Mouse (Mus musculus) kidney, embryonic 16.5 days (tissue): Measurements from ENCODE around the gene Grik4. TPM values are rescaled to one million over a fixed set of nuclear protein-coding genes. Genes with fewer than 3 reads are reported as not detected.

Experiments used
- ATAC-seq: fragments of 200-750 bp; cut with Nextera tagmentation; 2 replicates; pipeline ENCODE4 v1.8.0; 2017; ENCODE audit warnings: moderate TSS enrichment; ENCODE audit not compliant: low FRiP score, low TSS enrichment
- H3K27ac ChIP-seq: fragments of 300-500 bp; sonication (generic); 2 replicates; pipeline ENCODE4 v1.5.1; 2014; ENCODE audit warnings: low read length
- H3K27me3 ChIP-seq: fragments of 300-500 bp; sonication (generic); 2 replicates; pipeline ENCODE4 v1.6.1; 2014; ENCODE audit warnings: low read length, control low read depth, mixed read lengths; ENCODE audit not compliant: insufficient read depth
- H3K36me3 ChIP-seq: fragments of 300-500 bp; sonication (generic); 2 replicates; pipeline ENCODE4 v1.6.1; 2014; ENCODE audit warnings: low read length, control low read depth, mixed read lengths; ENCODE audit not compliant: insufficient read depth
- H3K4me1 ChIP-seq: fragments of 300-500 bp; sonication (generic); 2 replicates; pipeline ENCODE4 v1.6.1; 2014; ENCODE audit warnings: low read length, control low read depth, mixed read lengths; ENCODE audit not compliant: insufficient read depth
- H3K4me2 ChIP-seq: fragments of 300-500 bp; sonication (generic); replicated peaks from 2 replicates; pipeline ENCODE4 v1.6.1; 2014; ENCODE audit warnings: low read depth, low read length
- H3K4me3 ChIP-seq: fragments of 300-500 bp; sonication (generic); 2 replicates; pipeline ENCODE4 v1.5.1; 2014; ENCODE audit warnings: mild to moderate bottlenecking, low read length
- H3K9ac ChIP-seq: fragments of 300-500 bp; sonication (generic); replicated peaks from 2 replicates; pipeline ENCODE4 v1.6.1; 2014; ENCODE audit warnings: low read length
- H3K9me3 ChIP-seq: fragments of 300-500 bp; sonication (generic); 2 replicates; pipeline ENCODE4 v1.6.1; 2016; ENCODE audit warnings: low read length, control low read depth
- WGBS: fragments of 180-500 bp; shearing (Covaris S2); extraction: QIAGEN DNeasy Blood & Tissue Kit; methylation state at CpG from one replicate; pipeline ENCODE4 v1.1.7; 2014; 5-methylcytosine and 5-hydroxymethylcytosine counted together
- polyA plus RNA-seq: library from polyadenylated mRNA; unstranded; fragments of >200 nt; fragmentation: Nextera tagmentation; extraction: Ambion mirVana; gene quantifications from 2 replicates; pipeline ENCODE4 v1.2.1, GENCODE M21; 2015

The Grik4 gene
- polyA plus RNA-seq, 1 experiment from 2014 or later: 3.3 TPM

DNA sequence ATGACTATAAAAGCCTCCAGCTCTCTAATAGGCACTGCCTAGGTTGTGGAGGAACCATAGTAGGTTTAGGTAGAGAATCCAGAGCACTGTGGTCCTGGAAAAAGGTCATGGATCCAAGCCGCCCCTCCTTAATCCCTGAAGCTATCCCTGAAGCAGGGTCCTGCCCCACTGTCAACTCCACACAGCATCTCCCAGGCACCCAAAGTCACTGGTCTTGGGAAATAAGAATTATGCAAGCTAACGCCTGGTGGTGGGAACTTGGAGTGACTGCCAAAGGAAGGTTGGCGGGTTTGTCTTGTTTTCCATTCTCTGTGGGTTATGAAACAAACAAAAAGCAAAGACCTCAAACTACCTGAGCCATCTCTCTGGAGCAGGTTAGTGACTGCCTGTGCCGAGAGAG, 77.6 kb downstream of the Grik4 start:
- Histone ChIP-seq H3K9me3 (no peaks in the 10 kb centered on the region), H3K36me3 (no peaks in the 10 kb centered on the region), H3K9ac (no peak overlapping the region), H3K27me3 (0 out of 2 replicates have a peak, but pooled peaks cover 4% of the 10 kb centered on the region), H3K4me3 (no peak overlapping the region), H3K4me2 (no peak overlapping the region), H3K27ac (no peak overlapping the region), H3K4me1 (peaks cover 15% of the 10 kb centered on the region)
- ATAC-seq: no peak
- WGBS: 93% methylated on average over 4 of the region's 4 CpGs

- Histone ChIP-seq H3K4me3 (no peak overlapping the region), H3K27me3 (0 out of 2 replicates have a peak, but pooled peaks cover 4% of the 10 kb centered on the region), H3K4me2 (no peak overlapping the region; the same call in 1 of the 2 replicates), H3K9me3 (no peaks in the 10 kb centered on the region), H3K4me1 (peaks cover 27% of the 10 kb centered on the region), H3K27ac (peak overlapping the region; percentile 46; the same call in 1 of the 2 replicates), H3K36me3 (no peaks in the 10 kb centered on the region), H3K9ac (no peak overlapping the region; the same call in 1 of the 2 replicates)
- peak; percentile 58 for ATAC-seq
- 33% methylated on average over 11 of the region's 11 CpGs for WGBS
These were observed 79.1 kb downstream of the Grik4 start for GRCm38 (mm10) chr9:42865036-42865829.

- 0 out of 2 replicates have a peak, but pooled peaks cover 4% of the 10 kb centered on the region for H3K27me3 ChIP-seq
- no peak overlapping the region for H3K4me2 ChIP-seq
- H3K4me3 ChIP-seq: no peak overlapping the region
- WGBS: 85% methylated on average over 5 of the region's 5 CpGs
- ATAC-seq: no peak
- no peaks in the 10 kb centered on the region for H3K36me3 ChIP-seq
- no peaks in the 10 kb centered on the region for H3K9me3 ChIP-seq
- no peak overlapping the region for H3K27ac ChIP-seq
- H3K9ac ChIP-seq: no peak overlapping the region
- peaks cover 29% of the 10 kb centered on the region for H3K4me1 ChIP-seq
These were observed 80.9 kb downstream of the Grik4 start for GRCm38 (mm10) chr9:42863360-42863759.

GRCm38 (mm10) chr9:42861711-42862110, 82.6 kb downstream of the Grik4 start:
- Histone ChIP-seq H3K36me3 (no peaks in the 10 kb centered on the region), H3K9me3 (no peaks in the 10 kb centered on the region), H3K4me1 (peaks cover 29% of the 10 kb centered on the region), H3K9ac (no peak overlapping the region), H3K4me3 (no peak overlapping the region), H3K27ac (no peak overlapping the region), H3K27me3 (0 out of 2 replicates have a peak, but pooled peaks cover 4% of the 10 kb centered on the region), H3K4me2 (no peak overlapping the region)
- ATAC-seq: no peak
- 64% methylated on average over 6 of the region's 6 CpGs for WGBS

- H3K9me3 ChIP-seq: no peaks in the 10 kb centered on the region
- H3K27me3 ChIP-seq: 0 out of 2 replicates have a peak, but pooled peaks cover 4% of the 10 kb centered on the region
- no peaks in the 10 kb centered on the region for H3K36me3 ChIP-seq
- no peak overlapping the region for H3K4me3 ChIP-seq
- ATAC-seq: no peak
- no peak overlapping the region for H3K27ac ChIP-seq
- no peak overlapping the region for H3K4me2 ChIP-seq
- no peak overlapping the region for H3K9ac ChIP-seq
- H3K4me1 ChIP-seq: peaks cover 29% of the 10 kb centered on the region
- WGBS: 59% methylated on average over 11 of the region's 11 CpGs
These were observed 83.1 kb downstream of the Grik4 start for GRCm38 (mm10) chr9:42861238-42861637.

DNA sequence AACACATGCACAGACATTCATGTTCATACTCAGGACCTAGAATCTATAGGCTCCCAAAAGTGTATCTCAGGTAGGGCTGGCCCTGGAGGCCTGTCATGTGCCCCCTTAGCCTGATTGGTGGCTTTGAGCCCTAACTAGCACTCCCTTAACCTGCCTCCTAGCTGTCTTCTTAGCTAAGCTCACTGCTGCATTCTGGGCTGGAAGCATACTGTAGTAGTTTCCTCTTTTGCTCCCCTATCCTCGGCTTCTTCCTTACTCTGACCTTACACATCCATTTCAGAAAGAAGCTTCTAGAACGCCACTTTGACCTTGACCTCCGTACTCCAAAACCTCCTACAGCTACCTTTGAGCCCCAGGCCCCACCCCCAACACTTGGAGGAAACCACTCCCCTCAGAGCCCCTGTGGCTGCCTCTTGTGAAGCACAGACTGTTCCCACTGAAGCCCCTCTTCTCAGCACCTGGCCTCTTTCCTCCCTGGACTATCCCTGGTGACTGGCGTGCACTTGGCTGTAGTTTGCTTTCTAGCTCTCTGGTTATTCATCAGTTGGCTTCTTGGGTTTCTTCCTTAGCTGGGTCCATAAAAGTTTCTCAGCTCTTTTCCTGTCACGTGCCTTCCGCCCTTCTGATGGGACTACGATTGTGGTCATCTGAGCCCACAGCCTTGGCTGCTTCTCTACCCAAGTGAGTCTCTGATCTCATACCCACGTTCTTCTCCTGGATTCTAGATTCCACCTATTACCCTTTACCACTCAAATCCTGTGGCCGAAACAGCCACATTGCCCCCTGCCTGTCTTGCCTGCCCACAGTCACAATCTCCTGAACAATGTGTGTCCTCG, 84.1 kb downstream of the Grik4 start:
- no peak overlapping the region for H3K4me3 ChIP-seq
- 65% methylated on average over 10 of the region's 10 CpGs for WGBS
- H3K4me1 ChIP-seq: peaks cover 18% of the 10 kb centered on the region
- no peaks in the 10 kb centered on the region for H3K36me3 ChIP-seq
- no peak overlapping the region for H3K27ac ChIP-seq
- ATAC-seq: no peak
- H3K9me3 ChIP-seq: no peaks in the 10 kb centered on the region
- no peak overlapping the region for H3K9ac ChIP-seq
- H3K27me3 ChIP-seq: 0 out of 2 replicates have a peak, but pooled peaks cover 4% of the 10 kb centered on the region
- H3K4me2 ChIP-seq: no peak overlapping the region

DNA sequence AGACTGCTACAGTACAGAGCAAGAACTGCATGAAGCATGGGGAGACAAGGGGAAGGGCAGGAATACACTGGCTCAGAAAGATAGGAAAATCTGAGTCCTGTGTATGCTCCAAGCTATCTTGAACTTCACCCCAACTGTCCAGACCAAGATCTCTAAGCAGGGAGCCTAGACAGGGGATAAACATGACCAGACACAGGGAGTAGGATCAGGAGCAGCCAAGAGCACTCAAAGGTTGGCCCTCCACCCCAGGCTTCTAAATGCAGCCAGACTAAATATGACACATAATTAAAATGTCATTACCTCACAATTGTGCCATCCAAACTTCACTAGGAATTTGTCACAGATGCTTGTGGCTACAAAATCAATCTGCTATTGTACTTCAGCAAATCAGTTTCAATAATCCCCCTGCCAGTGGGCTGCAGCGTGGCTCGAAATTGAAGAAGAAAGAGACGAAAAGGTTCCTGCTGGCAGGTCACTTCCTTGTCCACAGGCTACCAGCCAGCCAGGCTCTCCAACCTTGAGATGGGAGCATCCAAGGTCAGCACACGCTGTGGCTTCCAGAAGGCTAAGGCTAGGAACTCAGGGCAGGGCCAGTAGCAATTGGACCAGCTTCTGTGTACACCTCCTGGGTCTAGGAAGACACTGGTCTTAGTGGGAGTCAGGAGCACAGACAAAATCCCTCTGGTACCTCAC, 85.1 kb downstream of the Grik4 start:
- H3K4me3 ChIP-seq: no peak overlapping the region
- no peak overlapping the region for H3K4me2 ChIP-seq
- H3K36me3 ChIP-seq: no peaks in the 10 kb centered on the region
- no peak overlapping the region for H3K9ac ChIP-seq
- no peak for ATAC-seq
- no peaks in the 10 kb centered on the region for H3K9me3 ChIP-seq
- no peak overlapping the region for H3K27ac ChIP-seq
- H3K27me3 ChIP-seq: 0 out of 2 replicates have a peak, but pooled peaks cover 4% of the 10 kb centered on the region
- 84% methylated on average over 4 of the region's 4 CpGs for WGBS
- H3K4me1 ChIP-seq: peaks cover 13% of the 10 kb centered on the region

DNA sequence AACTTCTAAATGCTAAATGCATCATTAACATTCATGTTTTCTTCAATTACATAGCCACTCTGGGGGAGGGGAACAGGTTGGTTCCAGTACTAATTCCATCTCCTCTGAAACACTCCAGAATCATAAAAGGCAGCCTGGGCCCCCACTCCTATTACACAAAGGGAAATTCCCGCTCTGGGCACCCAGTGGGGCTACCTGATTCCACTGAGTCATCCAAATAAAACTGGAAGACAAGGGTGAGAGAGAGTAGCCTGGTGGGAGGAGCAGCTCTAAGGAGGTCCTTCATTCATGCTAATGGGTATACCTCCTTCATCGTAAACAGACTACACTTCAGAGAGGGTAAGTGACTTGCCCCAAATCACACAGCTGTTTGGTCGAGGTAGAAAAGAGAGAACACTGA, 85.7 kb downstream of the Grik4 start:
- no peak for ATAC-seq

DNA sequence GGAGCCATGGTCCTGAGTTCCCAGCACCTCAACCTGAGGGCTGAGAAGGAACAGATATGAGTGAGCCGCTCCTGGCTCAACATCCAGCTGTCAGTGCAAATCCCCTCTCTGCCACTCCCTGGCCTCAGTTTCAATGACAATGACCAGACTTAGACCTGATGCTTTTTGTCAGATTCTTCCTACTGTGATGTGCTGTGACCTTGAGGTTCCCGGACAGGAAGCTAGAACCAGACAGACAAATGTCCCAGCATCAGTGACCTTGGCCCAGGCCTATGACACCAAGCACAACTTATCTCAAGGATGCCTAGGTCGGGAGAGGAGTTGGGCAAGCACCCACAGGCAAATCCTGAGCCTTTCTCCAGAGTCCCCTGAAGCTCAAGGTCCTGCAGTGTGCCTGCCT, 86.5 kb downstream of the Grik4 start:
- 82% methylated on average over 3 of the region's 3 CpGs for WGBS
- Histone ChIP-seq H3K4me2 (no peak overlapping the region), H3K9ac (no peak overlapping the region), H3K4me3 (no peak overlapping the region), H3K27me3 (0 out of 2 replicates have a peak, but pooled peaks cover 4% of the 10 kb centered on the region), H3K36me3 (no peaks in the 10 kb centered on the region), H3K9me3 (no peaks in the 10 kb centered on the region), H3K27ac (no peak overlapping the region), H3K4me1 (peaks cover 13% of the 10 kb centered on the region)
- ATAC-seq: no peak

More for the DNA sequence above, 85.7 kb downstream of the Grik4 start:
- Histone ChIP-seq H3K9me3 (no peaks in the 10 kb centered on the region), H3K4me3 (no peak overlapping the region), H3K4me2 (no peak overlapping the region), H3K27ac (no peak overlapping the region), H3K27me3 (0 out of 2 replicates have a peak, but pooled peaks cover 4% of the 10 kb centered on the region), H3K36me3 (no peaks in the 10 kb centered on the region), H3K4me1 (peaks cover 13% of the 10 kb centered on the region), H3K9ac (no peak overlapping the region)
- WGBS: 34% methylated on average over 3 of the region's 3 CpGs
